Mouse (Mus musculus): ENCODE measurements around the gene Scamp1. TPM values are rescaled to one million over a fixed set of nuclear protein-coding genes. Genes with fewer than 3 reads are reported as not detected.

Scamp1 gene
- total RNA-seq, 4 experiments from 2014 or later, result 163 to 188 (median 179) TPM

GRCm38 (mm10) chr13:94224717-94225705 lies 60.6 kb downstream of the Scamp1 start:
- no peak for DNase-seq (ENCODE audit: low spot score in 2 of 2)

GRCm38 (mm10) chr13:94223609-94224008 lies 62.0 kb downstream of the Scamp1 start:
- no peak for DNase-seq (ENCODE audit: low spot score in 2 of 2)

DNA sequence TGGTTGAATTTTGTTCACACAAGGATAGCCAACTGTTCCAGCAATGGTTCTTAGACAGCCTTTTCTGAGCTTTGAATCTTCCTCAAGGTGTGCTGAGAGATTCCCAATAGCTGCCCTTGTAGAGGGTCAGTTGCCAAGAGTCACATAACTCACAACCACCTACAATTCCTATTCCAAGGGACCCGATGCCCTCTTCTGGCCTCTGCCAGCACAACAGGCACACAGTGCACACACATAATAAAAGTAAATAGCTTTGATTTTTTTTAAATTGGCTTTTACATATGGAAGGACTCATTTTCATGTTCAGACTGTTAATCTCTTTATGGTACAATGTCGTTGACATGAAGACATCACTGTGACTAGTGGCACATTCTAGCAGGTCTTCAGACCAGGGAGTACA lies 72.9 kb downstream of the Scamp1 start:
- DNase-seq (ENCODE audit: low spot score in 2 of 2), result no peak

DNA sequence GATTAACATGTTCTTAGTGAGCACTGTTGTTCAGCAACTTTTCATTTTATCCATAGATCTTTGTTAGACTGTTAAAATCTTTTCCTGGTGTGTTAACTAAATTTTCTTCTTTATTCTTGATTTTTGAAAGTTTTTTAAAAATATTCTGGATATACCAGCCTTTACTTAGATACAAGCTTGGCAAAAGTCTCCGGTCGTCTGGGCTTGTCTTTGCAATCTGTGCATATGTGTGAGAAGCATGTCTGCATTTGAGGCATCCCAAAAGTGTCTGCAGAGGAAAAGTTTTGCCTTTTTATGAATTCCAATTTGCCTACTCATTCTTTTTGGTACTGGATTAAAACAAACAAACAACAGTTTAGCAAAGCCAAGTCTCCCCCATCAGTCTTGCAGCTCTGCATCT lies 73.5 kb downstream of the Scamp1 start:
- DNase-seq (ENCODE audit: low spot score in 2 of 2), result no peak

GRCm38 (mm10) chr13:94211236-94212119 lies 74.2 kb downstream of the Scamp1 start:
- no peak for DNase-seq (ENCODE audit: low spot score in 2 of 2)

DNA sequence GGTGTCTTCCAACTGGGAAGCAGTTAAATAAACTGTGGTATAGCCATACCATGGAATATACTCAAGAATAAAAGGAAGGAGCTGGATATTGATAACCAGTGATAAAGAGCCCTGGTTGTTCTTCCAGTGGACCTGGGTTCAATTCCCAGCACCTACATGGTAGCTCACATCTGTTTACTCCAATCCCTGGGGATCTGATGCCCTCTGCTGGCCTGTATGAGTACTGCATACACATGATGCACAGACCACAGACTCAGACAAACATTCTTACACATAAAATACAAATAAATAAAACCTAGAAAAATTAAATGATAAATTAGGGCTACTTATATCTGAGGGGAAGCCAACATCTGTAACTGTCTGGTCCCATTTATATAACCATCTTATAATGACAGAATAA lies 76.8 kb downstream of the Scamp1 start:
- no peak for DNase-seq (ENCODE audit: low spot score in 2 of 2)

GRCm38 (mm10) chr13:94207973-94208372 lies 77.7 kb downstream of the Scamp1 start:
- no peak for DNase-seq (ENCODE audit: low spot score in 2 of 2)

GRCm38 (mm10) chr13:94205234-94205633 lies 80.4 kb downstream of the Scamp1 start:
- DNase-seq (ENCODE audit: low spot score in 2 of 2), result no peak

DNA sequence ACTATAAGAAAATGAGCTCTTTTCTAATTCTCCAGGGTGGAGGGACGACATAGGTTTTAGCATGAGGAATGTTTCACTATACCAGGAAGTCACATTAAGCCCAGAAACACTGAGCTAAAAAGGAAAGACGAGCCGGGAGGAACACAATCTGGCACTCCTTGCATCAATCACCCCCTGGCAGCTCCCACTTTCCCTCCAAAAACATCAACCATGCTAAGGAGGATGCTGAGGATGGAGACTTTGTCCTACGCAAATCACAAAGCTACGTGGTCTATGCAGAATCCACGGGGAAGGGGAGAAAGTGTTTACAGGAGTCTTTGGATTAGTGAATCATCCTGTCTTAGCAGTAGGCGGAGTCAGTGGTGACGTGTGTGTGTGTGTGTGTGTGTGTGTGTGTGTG lies 85.8 kb downstream of the Scamp1 start:
- DNase-seq (ENCODE audit: low spot score in 2 of 2), result no peak

- DNase-seq (ENCODE audit: low spot score in 2 of 2), result no peak
Measured at GRCm38 (mm10) chr13:94198616-94199015, 87.0 kb downstream of the Scamp1 start.

GRCm38 (mm10) chr13:94193227-94193626 lies 92.4 kb downstream of the Scamp1 start:
- DNase-seq (ENCODE audit: low spot score in 2 of 2), result no peak

- no peak for DNase-seq (ENCODE audit: low spot score in 2 of 2)
Measured at GRCm38 (mm10) chr13:94190386-94190785, 95.3 kb downstream of the Scamp1 start.

DNA sequence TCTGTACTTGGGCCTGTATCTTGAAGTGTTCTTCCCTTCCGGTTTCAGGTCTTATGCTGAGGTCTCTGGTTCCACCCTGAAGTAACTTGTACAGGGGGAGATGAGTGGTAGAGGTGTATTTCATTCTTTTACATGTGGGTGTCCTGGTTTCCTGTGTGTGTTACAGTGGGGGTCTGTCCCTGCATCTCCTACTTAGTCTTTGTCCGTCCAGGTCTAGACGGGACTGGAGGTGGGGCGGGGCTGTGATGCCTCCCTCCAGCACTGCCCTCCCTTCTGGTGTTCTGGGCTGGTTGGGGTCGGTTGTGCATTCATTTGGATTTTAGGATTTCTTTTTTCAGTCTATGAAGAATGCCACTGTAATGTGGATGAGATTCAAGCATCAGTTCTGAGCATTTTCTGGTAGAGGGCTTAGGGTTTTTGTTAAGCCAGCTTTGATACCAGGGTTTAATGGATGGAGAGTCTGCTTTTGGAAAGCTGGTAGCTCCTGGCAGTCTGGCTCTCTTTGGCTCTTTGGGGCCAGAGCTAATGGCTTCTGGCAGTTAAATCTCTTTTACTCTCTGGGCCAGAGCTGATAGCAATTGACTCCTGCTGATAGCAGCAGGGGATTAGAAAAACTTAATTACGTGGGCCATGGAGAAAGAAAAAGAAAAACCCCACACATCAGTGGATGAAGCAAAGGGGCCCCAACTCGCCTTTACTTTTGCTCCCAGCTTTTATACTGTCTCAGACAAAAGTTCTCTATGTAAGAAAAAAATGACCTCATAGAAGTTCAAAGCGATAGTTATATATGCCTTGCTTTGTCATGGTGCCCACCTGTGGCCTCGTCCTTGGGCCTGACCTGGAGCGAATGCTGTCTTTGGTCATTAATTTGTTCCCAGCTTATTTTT lies 97.2 kb downstream of the Scamp1 start:
- DNase-seq (ENCODE audit: low spot score in 2 of 2), result no peak

GRCm38 (mm10) chr13:94185631-94186030 lies 100.0 kb downstream of the Scamp1 start:
- DNase-seq (ENCODE audit: low spot score in 2 of 2), result no peak

GRCm38 (mm10) chr13:94184726-94185456 lies 100.8 kb downstream of the Scamp1 start:
- no peak for DNase-seq (ENCODE audit: low spot score in 2 of 2)

- no peak for DNase-seq (ENCODE audit: low spot score in 2 of 2)
Measured at GRCm38 (mm10) chr13:94183372-94184021, 102.2 kb downstream of the Scamp1 start.

DNA sequence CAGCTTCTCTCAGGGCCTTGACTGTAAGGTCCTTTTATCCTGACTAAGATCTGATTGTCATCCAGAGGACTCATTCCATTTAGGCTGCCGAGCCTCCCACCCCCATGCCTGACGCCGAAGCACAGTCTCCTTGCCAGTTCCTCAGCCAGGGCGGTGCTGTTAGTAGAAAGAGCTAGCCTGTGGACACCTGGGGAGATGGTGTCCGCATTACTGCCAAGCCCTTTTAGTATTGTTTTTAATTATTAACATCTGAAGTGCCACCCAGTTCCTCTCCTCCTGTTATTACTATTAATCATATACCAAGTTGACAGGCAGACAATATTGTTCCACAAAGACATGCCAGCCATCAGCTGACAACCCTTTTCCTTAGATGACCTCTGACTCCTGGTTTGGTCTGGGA lies 103.6 kb downstream of the Scamp1 start:
- no peak for DNase-seq (ENCODE audit: low spot score in 2 of 2)

DNA sequence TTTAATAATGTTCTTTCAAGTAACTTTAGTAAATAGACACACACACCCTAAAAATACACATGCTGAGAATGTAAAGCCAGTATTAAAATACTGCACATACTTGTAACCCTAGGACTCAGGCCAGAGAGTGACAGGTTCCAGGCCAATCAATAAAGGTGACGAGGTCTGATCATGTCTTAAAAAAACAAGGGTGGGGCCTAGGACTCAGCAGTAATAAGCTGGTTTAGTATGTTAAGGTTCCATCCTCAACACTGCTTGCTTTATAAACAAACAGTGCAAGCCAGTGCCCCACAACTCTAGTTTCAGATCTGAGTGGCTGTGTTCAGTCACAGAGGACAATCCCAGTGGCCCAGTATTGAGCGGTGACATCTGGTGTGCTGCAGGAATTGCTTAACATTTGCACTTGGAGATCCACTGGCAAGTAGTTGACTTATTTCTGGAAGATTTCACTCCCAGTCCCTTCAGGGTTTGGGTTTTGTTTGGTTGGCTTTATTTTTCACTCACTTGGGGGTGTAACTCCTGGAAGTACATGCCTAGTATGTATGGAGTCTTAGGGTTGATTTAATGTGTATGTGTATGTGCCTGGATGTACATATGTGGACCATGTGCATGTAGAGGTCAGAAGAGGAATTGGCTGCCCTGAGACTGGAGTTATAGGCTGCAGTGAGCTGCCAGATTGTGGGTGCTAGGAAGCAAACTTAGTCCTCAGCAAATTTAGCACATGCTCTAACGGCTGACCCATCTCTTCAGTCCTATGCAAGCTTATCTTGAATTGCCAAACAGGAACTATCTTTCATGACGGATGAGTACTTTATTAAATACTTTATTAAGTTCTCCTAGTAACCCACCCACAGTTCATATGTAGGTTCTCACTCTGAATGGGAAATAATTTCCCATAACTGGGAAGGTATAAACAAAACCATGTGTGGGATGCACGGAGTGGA lies 104.9 kb downstream of the Scamp1 start:
- DNase-seq (ENCODE audit: low spot score in 2 of 2), result no peak

All from layer of hippocampus, adult 8-10 months (tissue).